Mouse (Mus musculus): ENCODE results near the gene Gpd2.

Gene Gpd2

DNA sequence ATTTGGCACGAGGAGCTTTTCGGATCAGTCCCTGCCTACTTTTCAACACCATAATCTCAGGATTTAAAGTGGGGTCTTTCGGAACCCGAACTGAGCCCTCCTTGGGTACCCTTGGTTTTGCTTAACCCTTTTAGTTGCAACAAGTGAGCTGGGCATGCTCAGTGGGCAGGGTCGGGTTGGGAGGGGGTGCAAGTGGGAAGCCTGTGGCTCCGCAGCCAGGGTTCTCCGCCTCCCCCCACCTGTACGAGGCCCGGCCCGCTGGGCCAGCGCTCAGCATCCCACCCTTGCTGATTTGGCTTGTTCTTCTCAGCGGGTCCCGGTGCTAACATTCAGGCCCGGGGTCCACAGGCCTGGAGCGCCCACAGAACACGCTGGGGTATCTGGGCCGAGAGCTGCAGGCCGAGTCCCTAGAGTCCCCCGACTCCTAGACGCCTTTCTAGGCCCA, at the start of gene Gpd2:
TSS of gene Gpd2 (plus strand) at position 161 of the 445 bp plus-strand sequence.
- in situ Hi-C loops (cut with MboI; ENCODE audit: low sequenced_read_pairs) = loop anchor here (10.0 kb wide), 1 partner anchor 63 kb away; no protein-coding TSS in a partner anchor

DNA sequence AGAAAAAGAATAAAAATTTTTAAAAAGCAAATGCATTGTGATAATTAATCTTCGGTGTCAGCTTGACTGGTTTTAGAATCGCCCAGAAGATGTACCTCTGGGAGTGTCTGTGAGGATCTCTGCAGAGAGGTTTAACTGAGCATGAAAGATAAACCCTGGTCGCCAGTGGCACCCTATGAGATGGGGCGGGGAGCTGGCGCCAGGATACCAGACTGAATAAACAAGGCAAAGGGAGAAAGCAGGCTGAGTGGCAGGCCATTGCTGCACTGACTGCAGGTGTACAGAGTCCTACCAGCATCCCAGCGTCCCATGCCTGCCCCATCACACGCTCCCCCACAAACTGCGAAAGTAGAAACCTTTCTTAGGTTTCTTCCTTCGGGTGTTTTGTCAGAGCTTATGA, 49.2 kb upstream of the Gpd2 start:
- in situ Hi-C loops (cut with MboI; ENCODE audit: low sequenced_read_pairs) = no loop called here

DNA sequence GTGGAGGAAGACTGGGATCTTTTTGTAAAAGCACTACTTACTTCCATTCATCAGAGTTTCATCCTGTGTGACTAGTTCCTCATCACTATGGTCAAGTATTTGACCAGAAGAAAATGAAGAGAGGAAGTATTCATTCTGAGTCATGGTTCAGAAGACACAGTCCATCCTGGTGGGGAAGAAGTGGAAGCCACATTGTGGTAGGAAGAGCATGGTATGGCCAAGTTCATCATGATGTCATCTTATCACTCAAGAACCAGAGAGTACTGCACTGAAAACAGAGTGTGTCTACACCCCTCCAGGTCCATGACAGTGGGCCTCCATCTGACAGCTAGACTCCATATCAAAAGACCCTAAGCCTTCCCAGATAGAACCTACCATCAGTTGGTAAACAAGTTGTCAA, 46.6 kb upstream of the Gpd2 start:
- in situ Hi-C loops (cut with MboI; ENCODE audit: low sequenced_read_pairs) = no loop called here

DNA sequence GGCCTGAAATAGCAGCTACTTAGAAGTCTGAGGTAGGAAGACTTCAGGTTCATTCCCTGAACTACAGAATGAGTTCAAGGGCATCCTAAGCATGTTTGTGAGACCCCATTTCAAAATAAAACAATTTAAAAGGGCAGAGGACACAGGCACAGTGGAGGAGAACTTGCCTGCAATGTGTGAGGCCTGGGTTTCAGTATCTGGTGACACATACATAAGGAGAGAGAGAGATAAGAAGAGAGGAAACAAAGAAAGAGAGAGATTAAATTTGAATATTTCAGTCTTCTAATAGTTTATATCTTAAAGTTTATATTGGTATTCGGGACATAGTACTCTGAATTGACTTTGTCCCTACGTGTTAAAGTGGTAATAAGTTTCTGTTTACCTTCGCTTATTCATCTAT, 38.4 kb upstream of the Gpd2 start:
- in situ Hi-C loops (cut with MboI; ENCODE audit: low sequenced_read_pairs) = no loop called here

DNA sequence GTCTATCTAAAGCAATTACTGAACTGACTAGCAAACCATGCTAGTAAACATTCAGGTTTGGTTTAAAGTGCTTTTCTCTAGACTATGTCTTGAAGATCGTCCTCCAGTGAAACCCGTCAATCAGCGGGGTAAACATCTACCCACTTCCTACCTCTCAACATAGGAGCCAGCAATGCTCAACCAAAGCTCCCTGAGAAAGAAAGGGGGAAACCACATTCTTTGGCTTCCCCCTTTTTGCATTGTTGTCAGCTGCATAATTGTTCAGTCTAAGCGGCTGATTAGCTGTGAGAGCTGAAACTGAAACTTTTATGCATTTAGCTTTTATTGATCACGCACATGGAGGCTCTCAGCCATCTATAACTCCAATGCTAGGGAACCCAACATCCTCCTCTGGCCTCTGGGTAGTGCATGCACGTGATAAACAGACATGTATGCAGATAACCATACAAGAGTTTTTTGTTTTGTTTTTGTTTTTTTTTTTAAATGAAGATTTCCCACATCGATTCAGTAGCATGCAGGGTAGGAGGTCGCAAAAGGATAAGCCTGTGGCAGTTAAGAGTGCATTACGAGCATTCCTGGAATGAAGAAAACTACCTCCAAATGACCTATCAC, 28.9 kb upstream of the Gpd2 start:
- in situ Hi-C loops (cut with MboI; ENCODE audit: low sequenced_read_pairs) = no loop called here

DNA sequence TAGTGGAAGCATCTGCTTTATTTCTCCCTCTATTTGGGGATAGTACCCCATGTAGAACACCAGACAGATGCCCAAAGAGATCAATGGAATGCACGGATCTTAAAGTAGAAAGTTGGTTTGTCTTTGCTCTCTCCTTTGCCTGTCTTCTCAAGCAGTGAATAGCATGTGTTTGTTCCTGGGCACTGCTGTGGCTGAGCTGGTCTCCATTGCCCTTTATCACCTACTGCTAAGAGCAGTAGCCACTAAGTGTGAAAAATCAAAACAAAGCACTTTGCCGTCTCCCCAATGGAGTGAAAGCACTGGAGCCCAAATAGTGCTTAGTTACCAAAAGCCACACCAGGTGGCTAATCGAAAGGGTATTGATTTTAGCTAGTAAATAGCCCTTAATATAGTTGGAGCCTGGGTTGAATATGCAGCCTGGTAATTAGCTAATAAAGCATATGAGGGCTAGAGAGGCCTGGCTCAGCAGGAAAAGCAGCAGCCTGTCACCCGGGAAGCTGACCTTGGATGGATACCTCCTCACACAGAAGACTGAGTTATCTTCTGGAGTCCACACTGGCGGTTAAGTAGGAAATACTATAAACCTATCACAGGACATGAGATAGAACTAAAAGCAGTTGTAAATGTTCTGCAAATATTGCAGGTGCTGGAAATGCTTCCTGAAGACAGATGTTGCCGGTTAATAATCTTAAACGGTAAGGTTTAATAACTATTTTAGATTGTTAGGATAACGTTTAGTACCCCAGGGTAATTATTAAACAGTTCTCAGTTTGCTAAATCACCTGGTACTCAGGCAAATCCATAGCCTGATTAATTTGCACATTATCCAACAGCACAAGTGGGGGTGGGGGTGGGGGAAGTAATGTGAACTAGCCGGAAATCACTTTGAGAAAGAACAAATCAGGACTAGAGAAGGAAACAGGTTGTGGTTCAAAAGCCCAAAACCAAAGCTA, 26.1 kb upstream of the Gpd2 start:
- in situ Hi-C loops (cut with MboI; ENCODE audit: low sequenced_read_pairs) = no loop called here

DNA sequence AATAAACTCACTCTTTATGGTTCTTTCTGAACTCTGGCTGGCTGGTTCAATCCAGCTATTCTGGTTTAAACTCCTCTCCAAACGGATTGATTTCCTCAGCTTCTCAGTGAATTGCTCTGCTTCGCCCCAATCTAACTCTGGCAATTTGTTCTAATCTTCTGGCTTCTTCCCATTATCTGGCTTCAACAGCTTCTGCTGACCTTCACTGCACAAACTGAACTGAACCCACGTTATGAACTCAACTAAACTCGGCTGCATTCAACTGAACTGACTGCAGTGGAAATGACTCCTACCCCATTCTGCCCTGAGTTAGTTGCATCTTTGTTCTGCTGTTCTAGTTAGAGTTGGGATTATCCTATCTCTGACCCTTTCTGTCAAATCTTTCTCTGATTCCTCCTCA, 24.1 kb upstream of the Gpd2 start:
- in situ Hi-C loops (cut with MboI; ENCODE audit: low sequenced_read_pairs) = no loop called here

DNA sequence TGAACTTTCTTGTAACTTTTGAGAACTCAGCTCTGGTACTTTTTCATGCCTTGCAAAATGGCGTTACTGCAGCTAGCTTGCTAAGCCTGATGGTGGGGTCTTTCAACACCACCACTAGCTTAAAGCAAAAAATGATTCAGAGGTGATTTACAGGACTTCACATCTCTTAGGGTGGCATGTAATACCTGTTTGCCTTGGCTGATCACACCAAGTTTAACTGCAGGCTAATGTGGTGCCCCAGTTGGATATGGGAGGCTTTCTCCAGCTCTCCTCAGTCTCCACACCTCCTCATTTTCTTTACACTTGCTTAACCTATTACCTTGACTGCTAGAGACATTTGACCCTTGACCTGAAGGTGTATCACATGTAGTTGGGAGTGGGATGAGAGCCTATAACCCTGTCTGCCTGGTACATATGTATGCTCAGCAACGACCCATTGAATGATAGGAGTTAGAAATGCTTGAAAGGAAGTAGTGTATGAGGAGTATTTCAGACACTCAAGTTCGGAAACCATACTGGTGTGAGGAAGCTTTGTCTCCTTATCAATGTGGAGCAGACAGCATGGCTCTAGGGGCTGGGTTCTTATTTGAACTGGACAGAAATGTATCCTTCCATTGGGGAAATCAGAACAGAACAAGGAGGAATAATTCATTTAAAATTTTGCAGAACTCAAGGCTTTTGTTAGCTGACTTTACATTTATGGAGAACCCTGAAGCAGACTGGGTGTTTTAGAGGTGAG, 14.0 kb upstream of the Gpd2 start:
- in situ Hi-C loops (cut with MboI; ENCODE audit: low sequenced_read_pairs) = no loop called here

DNA sequence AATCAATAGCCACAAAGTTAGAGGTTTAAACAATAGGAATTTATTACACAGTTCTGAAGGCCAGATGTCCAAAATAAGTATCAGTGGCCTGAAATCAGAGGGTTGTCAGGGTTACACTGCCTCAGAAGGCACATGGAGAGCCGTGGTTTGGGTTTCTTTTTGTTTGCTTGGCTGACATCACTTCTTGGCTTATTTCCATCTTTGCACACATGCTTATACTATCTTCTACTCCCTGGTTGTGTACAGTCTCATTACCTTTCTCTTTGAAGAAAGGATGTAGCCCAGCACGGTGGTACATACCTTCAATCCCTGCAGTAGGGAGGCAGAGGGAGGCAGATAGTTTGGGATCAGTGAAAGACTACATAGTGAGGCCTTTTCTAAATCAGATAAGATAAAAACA, 12.2 kb upstream of the Gpd2 start:
- in situ Hi-C loops (cut with MboI; ENCODE audit: low sequenced_read_pairs) = no loop called here

DNA sequence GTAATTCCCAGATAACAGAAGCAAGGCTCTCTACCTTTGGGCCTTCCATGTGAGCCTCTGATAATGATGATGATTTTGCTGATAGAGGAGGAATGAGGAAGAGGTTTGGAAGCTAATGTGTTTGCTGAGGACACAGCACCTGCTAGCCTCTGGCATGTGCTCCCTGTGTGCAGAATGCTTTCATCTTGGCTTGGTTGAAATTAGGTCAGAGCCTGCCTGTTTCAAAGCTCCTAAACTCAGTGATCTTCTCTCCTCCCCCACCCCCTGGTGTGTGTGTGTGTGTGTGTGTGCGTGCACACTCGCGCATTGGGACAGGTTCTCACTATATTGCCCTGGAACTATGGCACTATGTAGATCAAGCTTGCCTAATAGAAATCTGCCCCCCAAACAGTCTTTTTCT, 10.0 kb upstream of the Gpd2 start:
- in situ Hi-C loops (cut with MboI; ENCODE audit: low sequenced_read_pairs) = no loop called here

DNA sequence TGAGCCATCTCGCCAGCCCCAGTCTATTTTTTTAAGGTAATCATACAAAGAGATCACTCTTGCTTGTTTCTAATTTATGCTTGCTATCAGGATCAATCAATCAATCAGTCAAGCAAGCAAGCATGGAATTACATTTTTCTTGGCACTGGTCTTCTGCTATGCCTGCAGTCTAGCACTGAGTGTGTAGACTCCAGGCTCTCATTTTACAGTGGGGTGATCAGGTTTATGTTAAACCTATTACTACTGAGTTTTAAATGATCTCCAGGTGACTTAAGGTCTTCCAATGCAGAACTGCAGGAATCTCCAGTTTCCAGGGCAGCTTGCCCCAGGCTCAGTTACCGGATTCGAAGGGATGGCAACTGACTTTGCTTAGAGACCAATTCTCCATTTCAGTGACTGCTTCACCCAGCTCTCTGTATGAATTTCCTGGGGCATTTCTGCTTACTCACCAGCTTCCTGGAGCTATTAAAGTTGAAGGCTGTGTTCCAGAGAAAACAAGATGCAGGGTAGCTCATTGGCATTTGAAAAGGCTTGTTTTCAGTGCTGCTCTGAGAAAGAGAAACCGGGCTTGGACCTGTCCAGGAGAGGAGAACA, 7.7 kb upstream of the Gpd2 start:
- in situ Hi-C loops (cut with MboI; ENCODE audit: low sequenced_read_pairs) = loop anchor here (10.0 kb wide), 1 partner anchor 55 kb away; no protein-coding TSS in a partner anchor

DNA sequence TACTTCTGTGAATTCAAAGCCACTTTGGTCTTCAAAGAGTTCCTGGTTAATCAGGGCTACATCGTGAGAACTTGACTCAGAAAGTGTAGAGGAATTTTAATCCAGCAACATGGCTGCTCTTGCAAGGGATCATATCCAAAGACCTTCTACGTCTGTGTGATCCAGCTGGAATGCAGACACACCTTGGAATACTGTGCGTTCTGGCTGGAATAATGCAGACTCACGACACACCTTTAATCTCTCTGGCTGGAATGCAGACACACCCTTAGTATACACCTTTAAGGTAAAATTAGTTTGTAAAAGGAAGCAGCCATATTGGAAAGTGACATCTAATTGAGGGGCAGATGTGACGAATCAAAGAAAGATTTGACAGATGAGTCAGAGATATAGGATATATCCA, 6.0 kb upstream of the Gpd2 start:
- in situ Hi-C loops (cut with MboI; ENCODE audit: low sequenced_read_pairs) = loop anchor here (10.0 kb wide), 1 partner anchor 57 kb away; no protein-coding TSS in a partner anchor

DNA sequence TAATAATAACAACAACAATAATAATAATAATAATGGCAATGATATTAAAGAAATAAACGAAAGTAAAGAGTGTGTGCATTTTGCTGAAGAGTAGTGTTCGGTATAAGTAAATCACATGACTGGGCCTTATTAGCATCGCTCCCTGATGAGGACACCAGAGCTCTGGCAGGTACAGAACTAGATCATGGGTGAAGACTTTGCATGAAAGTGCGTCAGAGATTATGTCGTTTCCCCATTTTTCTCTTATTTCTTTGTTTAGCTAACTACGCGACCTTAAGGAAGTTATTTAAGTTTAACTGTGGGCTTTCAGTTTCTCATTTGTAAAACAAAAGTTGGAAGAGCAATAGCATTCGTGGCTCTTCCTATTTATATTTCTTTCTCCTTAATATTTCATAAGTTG, 5.1 kb upstream of the Gpd2 start:
- in situ Hi-C loops (cut with MboI; ENCODE audit: low sequenced_read_pairs) = loop anchor here (10.0 kb wide), 1 partner anchor 58 kb away; no protein-coding TSS in a partner anchor

DNA sequence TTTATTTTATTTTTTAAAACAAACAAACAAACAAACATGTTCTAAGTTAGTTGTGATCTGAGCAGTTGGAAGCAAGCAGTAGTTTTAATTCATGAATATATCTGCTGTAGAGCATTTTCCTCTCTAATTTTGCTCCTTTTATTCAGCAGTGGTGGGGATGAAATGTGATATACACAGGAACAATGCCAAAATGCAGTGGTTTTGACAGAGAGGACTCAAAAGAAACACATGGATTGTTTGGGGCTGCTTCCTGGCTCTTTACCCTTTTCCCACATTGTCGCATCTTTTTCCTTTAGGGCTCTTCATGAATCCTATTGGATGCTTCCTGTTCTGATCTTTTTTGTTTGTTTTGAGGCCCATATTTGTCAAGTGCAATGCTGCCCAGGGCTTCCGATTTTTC, 1.2 kb upstream of the Gpd2 start:
- in situ Hi-C loops (cut with MboI; ENCODE audit: low sequenced_read_pairs) = loop anchor here (10.0 kb wide), 1 partner anchor 61 kb away; no protein-coding TSS in a partner anchor

DNA sequence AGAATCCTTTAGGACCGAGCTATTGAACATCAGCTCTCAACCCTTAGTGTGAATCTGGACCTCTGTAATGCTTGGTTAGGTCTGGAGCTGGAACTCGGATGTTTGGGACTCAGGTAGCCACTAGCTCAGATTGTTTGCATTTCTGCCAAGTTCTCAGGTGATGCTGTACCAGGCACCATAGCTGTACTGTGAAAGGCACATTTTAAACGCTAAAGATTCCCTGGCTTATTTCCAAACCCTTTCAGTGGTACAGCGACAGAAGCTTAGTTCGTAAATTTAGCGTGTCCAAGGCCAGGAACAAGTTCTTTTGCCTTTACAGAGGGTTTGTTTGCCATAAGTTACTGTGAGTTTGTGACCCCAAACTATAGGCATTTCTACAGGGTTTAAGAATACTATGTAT, 409 bp upstream of the Gpd2 start:
- in situ Hi-C loops (cut with MboI; ENCODE audit: low sequenced_read_pairs) = loop anchor here (10.0 kb wide), 1 partner anchor 62 kb away; no protein-coding TSS in a partner anchor

DNA sequence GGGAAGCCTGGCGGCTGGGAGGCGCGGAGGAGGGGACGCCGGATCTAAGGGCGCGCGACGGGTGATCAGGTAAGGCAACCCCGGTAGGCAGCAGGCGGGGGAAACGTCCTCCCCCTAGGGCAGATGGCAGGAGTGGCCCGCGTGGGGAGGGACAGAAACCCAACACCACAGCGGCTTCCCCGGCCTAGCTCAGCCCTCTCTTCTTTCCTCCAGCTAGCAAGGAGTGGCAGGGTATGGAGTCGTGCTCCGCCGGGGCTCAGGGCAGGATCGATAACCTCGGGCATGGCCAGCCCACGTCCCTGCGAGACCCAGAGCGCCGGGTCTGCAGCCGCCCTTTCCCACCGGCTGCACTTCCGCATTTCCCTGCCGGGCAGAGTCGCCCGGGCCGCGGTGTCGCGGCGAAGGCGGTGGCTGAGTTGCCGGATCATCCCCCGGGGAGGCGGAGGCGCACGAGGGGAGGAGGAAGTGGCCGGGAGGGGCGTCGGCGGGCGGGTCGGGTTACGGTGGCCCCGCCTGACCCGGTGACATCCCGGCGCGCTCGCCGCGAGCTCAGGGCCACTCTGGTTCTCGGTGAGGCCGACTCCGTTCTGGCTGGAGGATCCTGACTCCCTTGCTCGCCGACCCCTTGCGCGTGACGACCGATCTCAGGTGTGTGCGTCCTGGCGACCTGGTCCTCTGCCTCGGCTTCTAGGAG, 632 bp downstream of the Gpd2 start:
- in situ Hi-C loops (cut with MboI; ENCODE audit: low sequenced_read_pairs) = loop anchor here (10.0 kb wide), 1 partner anchor 63 kb away; no protein-coding TSS in a partner anchor

DNA sequence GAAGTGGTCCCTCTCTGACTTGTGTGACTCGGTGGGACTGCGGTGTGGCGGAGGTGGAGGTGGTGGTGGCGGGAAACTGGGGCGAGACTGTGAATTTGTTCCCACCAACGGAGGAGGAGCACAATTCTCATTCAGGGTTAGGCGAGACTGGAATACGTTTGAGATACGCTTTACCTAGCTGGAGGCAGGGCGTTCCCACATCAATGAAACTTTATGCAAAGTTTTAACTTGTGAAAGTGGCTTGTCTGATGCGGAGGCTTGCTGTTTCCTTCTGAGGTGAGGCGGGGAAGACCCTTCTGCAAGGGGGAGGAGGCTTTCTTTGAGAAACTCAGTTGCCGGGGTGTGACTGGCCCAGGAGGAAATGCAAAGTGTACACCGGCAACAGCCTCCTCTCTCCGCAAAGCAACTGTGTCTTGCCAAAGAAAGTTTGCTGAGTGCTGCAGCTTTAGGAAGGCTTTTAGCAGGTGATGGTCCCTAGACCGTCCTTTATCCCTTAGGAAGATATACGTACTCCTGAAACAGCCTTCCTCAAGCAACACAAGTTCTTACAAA, 1.3 kb downstream of the Gpd2 start:
- in situ Hi-C loops (cut with MboI; ENCODE audit: low sequenced_read_pairs) = loop anchor here (10.0 kb wide), 1 partner anchor 64 kb away; no protein-coding TSS in a partner anchor

DNA sequence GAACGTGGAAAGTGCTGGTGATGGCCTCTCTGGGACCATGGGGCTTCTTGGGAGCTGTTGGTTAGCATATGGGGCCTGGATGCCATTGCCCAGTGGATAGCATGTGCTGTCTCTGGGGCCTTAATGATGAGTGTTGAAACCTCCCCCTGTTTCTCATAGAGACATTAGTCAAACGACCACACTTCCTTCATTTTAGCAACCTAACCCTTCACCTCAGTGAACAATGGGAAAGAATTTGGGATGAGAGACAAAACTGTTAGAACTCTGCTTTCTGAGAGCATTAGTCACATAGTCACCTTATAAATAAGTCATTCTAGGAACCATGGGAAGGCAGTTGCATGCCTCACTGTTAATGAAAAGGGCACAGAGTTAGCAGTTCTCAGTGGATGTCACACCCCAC, 1.9 kb downstream of the Gpd2 start:
- in situ Hi-C loops (cut with MboI; ENCODE audit: low sequenced_read_pairs) = loop anchor here (10.0 kb wide), 1 partner anchor 65 kb away; no protein-coding TSS in a partner anchor

DNA sequence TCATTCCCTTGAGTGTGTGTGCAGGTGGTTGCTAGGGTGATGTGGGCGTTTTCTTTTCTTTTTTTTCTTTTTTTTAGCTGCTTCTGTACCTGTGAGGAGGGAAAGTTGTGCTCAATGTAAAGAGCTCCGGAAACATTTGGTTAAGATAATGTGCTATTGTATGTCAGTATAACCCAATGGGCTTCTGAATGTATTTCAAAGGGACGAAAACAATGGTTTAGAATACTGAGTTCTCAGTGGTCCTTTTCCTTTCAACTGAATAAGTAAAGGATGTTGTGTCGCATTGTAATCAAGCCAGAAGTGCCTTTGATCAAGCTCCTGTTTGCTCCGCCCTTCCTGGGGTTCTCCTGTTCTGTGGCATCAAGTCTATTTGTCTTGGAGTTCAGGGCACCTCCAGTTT, 6.6 kb downstream of the Gpd2 start:
- in situ Hi-C loops (cut with MboI; ENCODE audit: low sequenced_read_pairs) = no loop called here

All from CH12F3 (cell line).